Mouse (Mus musculus): ENCODE measurements around the gene Txnip. TPM values are rescaled to one million over a fixed set of nuclear protein-coding genes. Genes with fewer than 3 reads are reported as not detected.

Txnip gene
- total RNA-seq, 2 experiments from 2014 or later, result 20.7 to 25.0 TPM

DNA sequence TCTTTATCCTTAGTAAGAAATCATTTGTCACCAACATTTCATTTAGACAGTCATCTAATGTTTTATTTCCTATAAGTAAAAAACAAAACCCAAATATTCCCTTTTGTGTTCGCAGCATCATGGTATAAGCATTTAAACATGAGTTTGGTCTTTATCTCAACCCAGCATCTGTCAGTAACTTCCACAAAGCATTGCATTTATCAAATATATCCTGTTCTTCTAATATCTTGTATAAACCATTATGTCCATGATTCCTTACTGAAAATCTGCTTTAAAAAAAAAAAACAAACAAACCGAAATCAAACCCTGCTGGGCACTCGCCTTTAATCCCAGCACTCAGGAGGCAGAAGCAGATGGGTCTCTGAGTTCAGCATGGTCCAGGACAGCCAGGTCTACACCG, 48.9 kb downstream of the Txnip start:
- no peak for DNase-seq (ENCODE audit: extremely low spot score in 1 of 2, low spot score in 1 of 2)

Other genes with a start within 250 kb of the Txnip start
- gene BC107364, start 105.7 kb upstream of the Txnip start, total RNA-seq (2021), result not detected
- under 1 TPM in 1 of 2 experiments, not detected in 1; 0.12 TPM for gene Hfe2, start 32.8 kb upstream of the Txnip start, total RNA-seq (2021)
- not detected for gene Gm16253, start 19.0 kb downstream of the Txnip start, total RNA-seq (2021)
- gene Polr3gl, start 36.2 kb downstream of the Txnip start, total RNA-seq (2021), result 10 to 100 TPM; 23.8 to 29.7 TPM
- gene Ankrd34a, start 38.7 kb downstream of the Txnip start, total RNA-seq (2021), result 10 to 100 TPM; 50.9 to 62.3 TPM
- gene Lix1l, start 43.2 kb downstream of the Txnip start, total RNA-seq (2021), result 10 to 100 TPM; 29.2 to 29.4 TPM
- gene Rbm8a, start 72.0 kb downstream of the Txnip start, total RNA-seq (2021), result 10 to 100 TPM; 48.4 to 51.7 TPM
- 10 to 100 TPM; 55.3 to 57.3 TPM for gene Pex11b, start 77.4 kb downstream of the Txnip start, total RNA-seq (2021)
- under 1 TPM; 0.31 to 0.37 TPM for gene Gm42957, start 77.5 kb downstream of the Txnip start, total RNA-seq (2021)
- gene Itga10, start 87.6 kb downstream of the Txnip start, total RNA-seq (2021), result 1 to 10 TPM; 1.1 to 1.7 TPM
- gene Ankrd35, start 112.2 kb downstream of the Txnip start, total RNA-seq (2021), result 1 to 10 TPM; 5.3 to 6.2 TPM
- 10 to 100 TPM; 24.6 to 27.0 TPM for gene Pias3, start 138.4 kb downstream of the Txnip start, total RNA-seq (2021)
- gene Nudt17, start 150.6 kb downstream of the Txnip start, total RNA-seq (2021), result 10 to 100 TPM; 13.2 to 16.7 TPM
- 10 to 100 TPM; 24.7 to 24.9 TPM for gene Polr3c, start 169.7 kb downstream of the Txnip start, total RNA-seq (2021)
- gene Rnf115, start 169.7 kb downstream of the Txnip start, total RNA-seq (2021), result 10 to 100 TPM; 56.0 to 62.3 TPM